Mouse (Mus musculus) neutrophil, adult 5-6 weeks (primary cell): ENCODE data around the gene Pdzd8. TPM values are rescaled to one million over a fixed set of nuclear protein-coding genes. Genes with fewer than 3 reads are reported as not detected.

Experiments used
- ATAC-seq: fragments of 151-379, 151-347 bp; 2 replicates; pipeline ENCODE4 v1.8.0; 2017; ENCODE audit warnings: mild to moderate bottlenecking, moderate TSS enrichment; ENCODE audit not compliant: insufficient number of reproducible peaks, poor library complexity, low FRiP score, severe bottlenecking; ENCODE audit errors: extremely low read depth
- total RNA-seq: library from RNA; stranded (forward); fragments of 200-1000 nt; gene quantifications from 2 replicates; pipeline ENCODE4 v1.2.3, GENCODE M21; 2017

Gene Pdzd8
- 54.5 and 65.5 TPM in 2 replicates for total RNA-seq

GRCm38 (mm10) chr19:59345658-59346283 is at the start of gene Pdzd8:
TSS of gene Pdzd8 (minus strand) at chr19:59345780.
- ATAC-seq, result peak; percentile 23

- no peak for ATAC-seq
Observed at GRCm38 (mm10) chr19:59393777-59394441, 48.3 kb upstream of the Pdzd8 start.

- ATAC-seq, result peak; percentile 93
Observed at GRCm38 (mm10) chr19:59388847-59389606, 43.4 kb upstream of the Pdzd8 start.

GRCm38 (mm10) chr19:59388399-59388798 is 42.8 kb upstream of the Pdzd8 start:
- ATAC-seq, result no peak

- peak; percentile 52; the same call in 1 of the 2 replicates for ATAC-seq
Observed at GRCm38 (mm10) chr19:59387178-59387577, 41.6 kb upstream of the Pdzd8 start.

GRCm38 (mm10) chr19:59384582-59385495 is 39.3 kb upstream of the Pdzd8 start:
- no peak for ATAC-seq

- ATAC-seq, result no peak
Observed at GRCm38 (mm10) chr19:59382416-59382917, 36.9 kb upstream of the Pdzd8 start.

- no peak for ATAC-seq
Observed at GRCm38 (mm10) chr19:59379995-59380394, 34.4 kb upstream of the Pdzd8 start.

- ATAC-seq, result peak; percentile 57; the same call in 1 of the 2 replicates
Observed at GRCm38 (mm10) chr19:59376481-59376880, 30.9 kb upstream of the Pdzd8 start.

GRCm38 (mm10) chr19:59374940-59375339 is 29.4 kb upstream of the Pdzd8 start:
- ATAC-seq, result no peak

GRCm38 (mm10) chr19:59372928-59373327 is 27.3 kb upstream of the Pdzd8 start:
- ATAC-seq, result no peak

GRCm38 (mm10) chr19:59371016-59371415 is 25.4 kb upstream of the Pdzd8 start:
- ATAC-seq, result no peak

- ATAC-seq, result no peak
Observed at GRCm38 (mm10) chr19:59367892-59368291, 22.3 kb upstream of the Pdzd8 start.

GRCm38 (mm10) chr19:59366724-59367123 is 21.1 kb upstream of the Pdzd8 start:
- ATAC-seq, result no peak

GRCm38 (mm10) chr19:59363666-59364065 is 18.1 kb upstream of the Pdzd8 start:
- no peak for ATAC-seq

- no peak for ATAC-seq
Observed at GRCm38 (mm10) chr19:59362646-59363045, 17.1 kb upstream of the Pdzd8 start.

GRCm38 (mm10) chr19:59360486-59360896 is 14.9 kb upstream of the Pdzd8 start:
- ATAC-seq, result no peak

- no peak for ATAC-seq
Observed at GRCm38 (mm10) chr19:59359202-59359601, 13.6 kb upstream of the Pdzd8 start.

- ATAC-seq, result no peak
Observed at GRCm38 (mm10) chr19:59357878-59358277, 12.3 kb upstream of the Pdzd8 start.
